Mouse (Mus musculus): ENCODE measurements around the gene Tinag. TPM values are rescaled to one million over a fixed set of nuclear protein-coding genes. Genes with fewer than 3 reads are reported as not detected.
A peak's percentile ranks its signal among the peaks of the same experiment; 100 is the strongest.
"Not testable (repeated sequence)": the region's sequence is repeated elsewhere in the genome, so short reads cannot be mapped to it uniquely, and the experiment has no call there.

Tinag gene
- 14.1 and 14.6 TPM in 2 replicates for polyA plus RNA-seq (2015; fragmentation: Nextera tagmentation; extraction: Ambion mirVana)

DNA sequence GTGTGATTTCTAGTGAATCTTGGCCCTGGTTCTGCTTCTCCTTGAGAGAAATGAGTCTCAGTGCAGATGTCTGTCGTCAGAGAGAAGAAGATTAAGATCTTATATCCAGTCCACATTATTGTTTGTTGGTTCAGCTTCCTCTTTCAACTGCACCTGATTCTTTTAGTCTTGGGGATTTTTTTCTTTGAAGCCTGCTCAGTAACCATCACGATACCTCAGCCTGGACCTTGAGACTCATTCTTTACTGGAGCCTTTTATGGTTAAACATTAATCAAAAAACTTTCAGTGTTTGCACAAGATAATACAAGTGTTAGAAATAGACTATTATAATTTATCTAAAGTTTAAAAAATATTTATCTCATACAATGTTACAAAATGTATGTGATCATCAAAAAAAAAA, at the start of gene Tinag:
Gene Tinag (minus strand): TSS at position 210 of the 400 bp plus-strand sequence.
- peak within 1 kb of the TSS; percentile 89 for H3K27ac ChIP-seq (ENCODE audit: low read length)
- peak within 1 kb of the TSS; percentile 40 for H3K4me3 ChIP-seq (ENCODE audit: low read length)
- peak within 1 kb of the TSS; percentile 48 for H3K4me2 ChIP-seq (ENCODE audit: low read depth, low read length)
- no peaks in the 10 kb centered on the region for H3K4me1 ChIP-seq (ENCODE audit: control insufficient read depth, insufficient read depth, low read length)
- 36% methylated on average over 2 of the region's 2 CpGs for WGBS
- H3K27me3 ChIP-seq (replicated peaks; ENCODE audit: control insufficient read depth, insufficient read depth, low read length): no peaks in the 10 kb centered on the region
- H3K9ac ChIP-seq (ENCODE audit: low read depth, low read length): peak within 1 kb of the TSS; percentile 53; the same call in 1 of the 2 replicates
- no peaks in the 10 kb centered on the region for H3K36me3 ChIP-seq (ENCODE audit: control insufficient read depth, insufficient read depth, low read length)
- H3K9me3 ChIP-seq (ENCODE audit: control insufficient read depth, low read length): no peaks in the 10 kb centered on the region
- ATAC-seq: peak; percentile 85

- H3K27ac ChIP-seq (ENCODE audit: low read length); H3K9me3 ChIP-seq (ENCODE audit: control insufficient read depth, low read length); H3K36me3 ChIP-seq (ENCODE audit: control insufficient read depth, insufficient read depth, low read length); H3K9ac ChIP-seq (ENCODE audit: low read depth, low read length); ATAC-seq; H3K4me3 ChIP-seq (ENCODE audit: low read length); H3K4me1 ChIP-seq (ENCODE audit: control insufficient read depth, insufficient read depth, low read length); H3K4me2 ChIP-seq (ENCODE audit: low read depth, low read length); H3K27me3 ChIP-seq (replicated peaks; ENCODE audit: control insufficient read depth, insufficient read depth, low read length): not testable (repeated sequence)
- WGBS: 76% methylated on average over 1 of the region's 1 CpGs
These were observed 37.6 kb upstream of the Tinag start for GRCm38 (mm10) chr9:77083221-77083620.

- Histone ChIP-seq H3K9me3 (ENCODE audit: control insufficient read depth, low read length) (no peaks in the 10 kb centered on the region), H3K4me3 (ENCODE audit: low read length) (no peak overlapping the region), H3K27ac (ENCODE audit: low read length) (no peak overlapping the region), H3K4me2 (ENCODE audit: low read depth, low read length) (no peak overlapping the region), H3K9ac (ENCODE audit: low read depth, low read length) (no peak overlapping the region), H3K27me3 (replicated peaks; ENCODE audit: control insufficient read depth, insufficient read depth, low read length) (no peaks in the 10 kb centered on the region), H3K4me1 (ENCODE audit: control insufficient read depth, insufficient read depth, low read length) (no peaks in the 10 kb centered on the region), H3K36me3 (ENCODE audit: control insufficient read depth, insufficient read depth, low read length) (no peaks in the 10 kb centered on the region)
- peak; percentile 81 for ATAC-seq
- WGBS: 65% methylated on average over 2 of the region's 2 CpGs
These were observed 26.1 kb upstream of the Tinag start for GRCm38 (mm10) chr9:77071676-77072075.

GRCm38 (mm10) chr9:77056611-77057010, 11.0 kb upstream of the Tinag start:
- H3K9ac ChIP-seq (ENCODE audit: low read depth, low read length): no peak overlapping the region
- no peaks in the 10 kb centered on the region for H3K4me1 ChIP-seq (ENCODE audit: control insufficient read depth, insufficient read depth, low read length)
- no peaks in the 10 kb centered on the region for H3K9me3 ChIP-seq (ENCODE audit: control insufficient read depth, low read length)
- H3K27me3 ChIP-seq (replicated peaks; ENCODE audit: control insufficient read depth, insufficient read depth, low read length): no peaks in the 10 kb centered on the region
- no peak overlapping the region for H3K27ac ChIP-seq (ENCODE audit: low read length)
- no peak for ATAC-seq
- no peak overlapping the region for H3K4me3 ChIP-seq (ENCODE audit: low read length)
- 72% methylated on average over 4 of the region's 4 CpGs for WGBS
- no peak overlapping the region for H3K4me2 ChIP-seq (ENCODE audit: low read depth, low read length)
- no peaks in the 10 kb centered on the region for H3K36me3 ChIP-seq (ENCODE audit: control insufficient read depth, insufficient read depth, low read length)

- H3K27me3 ChIP-seq (replicated peaks; ENCODE audit: control insufficient read depth, insufficient read depth, low read length): no peaks in the 10 kb centered on the region
- no peak overlapping the region for H3K4me3 ChIP-seq (ENCODE audit: low read length)
- no peak overlapping the region for H3K9ac ChIP-seq (ENCODE audit: low read depth, low read length)
- no peaks in the 10 kb centered on the region for H3K4me1 ChIP-seq (ENCODE audit: control insufficient read depth, insufficient read depth, low read length)
- H3K36me3 ChIP-seq (ENCODE audit: control insufficient read depth, insufficient read depth, low read length): no peaks in the 10 kb centered on the region
- no peak for ATAC-seq
- WGBS: 75% methylated on average over 9 of the region's 9 CpGs
- no peak overlapping the region for H3K4me2 ChIP-seq (ENCODE audit: low read depth, low read length)
- no peaks in the 10 kb centered on the region for H3K9me3 ChIP-seq (ENCODE audit: control insufficient read depth, low read length)
- no peak overlapping the region for H3K27ac ChIP-seq (ENCODE audit: low read length)
These were observed 9.0 kb upstream of the Tinag start for GRCm38 (mm10) chr9:77054426-77055193.

DNA sequence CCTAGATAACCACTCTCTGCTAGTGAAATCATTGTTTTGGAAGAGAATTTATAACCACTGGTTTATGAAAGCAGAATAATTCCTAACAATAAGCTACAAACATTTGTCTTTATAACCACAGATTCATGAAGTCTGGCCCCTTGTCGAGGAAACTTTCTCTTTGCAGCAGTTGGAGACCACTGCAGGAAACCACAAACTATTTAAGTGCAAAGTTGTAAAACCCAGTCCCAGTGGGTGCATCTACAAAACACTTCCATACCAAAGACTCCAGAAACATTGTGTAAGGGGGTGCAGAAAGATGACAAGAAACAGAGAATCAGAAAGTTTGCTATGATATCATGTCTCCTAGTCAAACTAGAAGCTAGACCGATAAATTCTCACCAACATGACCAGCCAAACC, 5.8 kb upstream of the Tinag start:
- ATAC-seq: no peak
- no peak overlapping the region for H3K4me2 ChIP-seq (ENCODE audit: low read depth, low read length)
- no peaks in the 10 kb centered on the region for H3K9me3 ChIP-seq (ENCODE audit: control insufficient read depth, low read length)
- H3K27me3 ChIP-seq (replicated peaks; ENCODE audit: control insufficient read depth, insufficient read depth, low read length): no peaks in the 10 kb centered on the region
- no peaks in the 10 kb centered on the region for H3K4me1 ChIP-seq (ENCODE audit: control insufficient read depth, insufficient read depth, low read length)
- H3K9ac ChIP-seq (ENCODE audit: low read depth, low read length): no peak overlapping the region
- WGBS: 75% methylated on average over 2 of the region's 2 CpGs
- H3K4me3 ChIP-seq (ENCODE audit: low read length): no peak overlapping the region
- no peak overlapping the region for H3K27ac ChIP-seq (ENCODE audit: low read length)
- H3K36me3 ChIP-seq (ENCODE audit: control insufficient read depth, insufficient read depth, low read length): no peaks in the 10 kb centered on the region

DNA sequence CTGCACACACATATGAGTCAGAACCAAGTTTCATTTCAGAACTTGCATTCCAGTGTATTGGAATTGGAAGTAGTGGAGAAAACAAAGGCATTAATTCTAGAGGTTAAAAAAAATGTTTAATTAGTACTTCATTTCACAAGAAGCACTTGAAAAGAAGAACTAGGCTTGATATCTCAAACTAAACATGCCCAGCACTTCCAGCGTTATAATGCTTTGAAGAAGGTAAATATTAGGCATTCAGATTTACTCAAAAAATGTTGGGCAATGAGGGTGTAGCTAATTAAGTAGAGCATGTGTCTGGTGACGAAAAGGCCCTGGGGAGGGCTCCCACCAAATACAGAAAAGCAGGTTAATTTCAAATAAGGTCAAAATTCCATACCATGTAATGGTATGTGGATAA, 4.1 kb upstream of the Tinag start:
- H3K9me3 ChIP-seq (ENCODE audit: control insufficient read depth, low read length): no peaks in the 10 kb centered on the region
- H3K27me3 ChIP-seq (replicated peaks; ENCODE audit: control insufficient read depth, insufficient read depth, low read length): no peaks in the 10 kb centered on the region
- no peaks in the 10 kb centered on the region for H3K4me1 ChIP-seq (ENCODE audit: control insufficient read depth, insufficient read depth, low read length)
- no peak overlapping the region for H3K27ac ChIP-seq (ENCODE audit: low read length)
- no peaks in the 10 kb centered on the region for H3K36me3 ChIP-seq (ENCODE audit: control insufficient read depth, insufficient read depth, low read length)
- no peak overlapping the region for H3K4me2 ChIP-seq (ENCODE audit: low read depth, low read length)
- H3K9ac ChIP-seq (ENCODE audit: low read depth, low read length): no peak overlapping the region
- H3K4me3 ChIP-seq (ENCODE audit: low read length): no peak overlapping the region
- 66% methylated on average over 2 of the region's 2 CpGs for WGBS
- no peak for ATAC-seq

GRCm38 (mm10) chr9:77046067-77046715, 597 bp upstream of the Tinag start:
- H3K36me3 ChIP-seq (ENCODE audit: control insufficient read depth, insufficient read depth, low read length): no peaks in the 10 kb centered on the region
- no peak overlapping the region for H3K9ac ChIP-seq (ENCODE audit: low read depth, low read length)
- H3K27ac ChIP-seq (ENCODE audit: low read length): peak overlapping the region; percentile 89
- no peaks in the 10 kb centered on the region for H3K9me3 ChIP-seq (ENCODE audit: control insufficient read depth, low read length)
- WGBS: 41% methylated on average over 5 of the region's 5 CpGs
- no peaks in the 10 kb centered on the region for H3K27me3 ChIP-seq (replicated peaks; ENCODE audit: control insufficient read depth, insufficient read depth, low read length)
- no peak overlapping the region for H3K4me3 ChIP-seq (ENCODE audit: low read length)
- no peak overlapping the region; the same call in 1 of the 2 replicates for H3K4me2 ChIP-seq (ENCODE audit: low read depth, low read length)
- ATAC-seq: peak; percentile 79
- H3K4me1 ChIP-seq (ENCODE audit: control insufficient read depth, insufficient read depth, low read length): no peaks in the 10 kb centered on the region

- Histone ChIP-seq H3K9ac (ENCODE audit: low read depth, low read length) (no peak overlapping the region), H3K4me1 (ENCODE audit: control insufficient read depth, insufficient read depth, low read length) (no peaks in the 10 kb centered on the region), H3K9me3 (ENCODE audit: control insufficient read depth, low read length) (no peaks in the 10 kb centered on the region), H3K4me3 (ENCODE audit: low read length) (no peak overlapping the region), H3K4me2 (ENCODE audit: low read depth, low read length) (no peak overlapping the region), H3K27ac (ENCODE audit: low read length) (no peak overlapping the region), H3K36me3 (ENCODE audit: control insufficient read depth, insufficient read depth, low read length) (no peaks in the 10 kb centered on the region), H3K27me3 (replicated peaks; ENCODE audit: control insufficient read depth, insufficient read depth, low read length) (no peaks in the 10 kb centered on the region)
- no peak for ATAC-seq
- WGBS: 61% methylated on average over 2 of the region's 2 CpGs
These were observed 10.2 kb downstream of the Tinag start for GRCm38 (mm10) chr9:77035361-77035760.
